In genomic region chr1:193526501-193526900, GRCm38 (mm10) we compare ENCODE assay signal across 27 mouse cellular contexts.
DNase-seq lines count a peak whose midpoint lies in the region; ATAC-seq lines count a peak whose summit lies in the region.
"Had no signal": no experiment of that assay in that cellular context is flagged by ENCODE, and none has a peak within 500 bp of the region (broad histone marks: within the 10 kb centered on the region; RNA-seq: fewer than 3 reads in every experiment).

No protein-coding gene starts in this region.

- no peak for ATAC-seq in embryonic facial prominence, embryonic 15.5 days (ENCODE audit: insufficient number of reproducible peaks, low FRiP score, low TSS enrichment, low read depth)
- ATAC-seq: activated CD4-positive, CD25-positive, alpha-beta regulatory T cell, adult 4 months had no signal

- no peaks in the 10 kb centered on the region for H3K9me3 ChIP-seq in embryonic facial prominence, embryonic 10.5 days
- no peaks in the 10 kb centered on the region for H3K9me3 ChIP-seq in embryonic facial prominence, embryonic 15.5 days (replicated peaks)
- H3K9me3 ChIP-seq: hindbrain, embryonic 10.5 days; hindbrain, embryonic 15.5 days; neural tube, embryonic 15.5 days had no signal

- H3K27ac ChIP-seq in embryonic facial prominence, embryonic 10.5 days (replicated peaks): no peak overlapping the region
- H3K27ac ChIP-seq in embryonic facial prominence, embryonic 15.5 days (replicated peaks): peak overlapping the region; percentile 63
- H3K27ac ChIP-seq: forebrain, embryonic 12.5 days; hindbrain, embryonic 10.5 days; hindbrain, embryonic 15.5 days; layer of hippocampus, adult 2 months; liver, embryonic 14.5 days; neural tube, embryonic 15.5 days had no signal

- peaks cover 9% of the 10 kb centered on the region for H3K4me1 ChIP-seq in embryonic facial prominence, embryonic 10.5 days
- H3K4me1 ChIP-seq in embryonic facial prominence, embryonic 15.5 days: peaks cover 11% of the 10 kb centered on the region; the same call in 1 of the 2 replicates
- H3K4me1 ChIP-seq: forebrain, embryonic 12.5 days; hindbrain, embryonic 15.5 days; neural tube, embryonic 15.5 days had no signal

- H3K4me3 ChIP-seq in embryonic facial prominence, embryonic 10.5 days: no peak overlapping the region
- H3K4me3 ChIP-seq in embryonic facial prominence, embryonic 15.5 days (replicated peaks): no peak overlapping the region
- H3K4me3 ChIP-seq: erythroblast, embryonic 14.5 days; forebrain, embryonic 12.5 days; hindbrain, embryonic 10.5 days; hindbrain, embryonic 15.5 days; layer of hippocampus, adult 2 months; neural tube, embryonic 15.5 days had no signal

- WGBS in embryonic facial prominence, embryonic 10.5 days: 50% methylated on average over 3 of the region's 3 CpGs
- WGBS in embryonic facial prominence, embryonic 15.5 days: 24% methylated on average over 3 of the region's 3 CpGs

- H3K36me3 ChIP-seq in embryonic facial prominence, embryonic 10.5 days (replicated peaks): no peaks in the 10 kb centered on the region
- H3K36me3 ChIP-seq in embryonic facial prominence, embryonic 15.5 days: no peaks in the 10 kb centered on the region
- H3K36me3 ChIP-seq: forebrain, embryonic 12.5 days; hindbrain, embryonic 10.5 days; hindbrain, embryonic 15.5 days; neural tube, embryonic 15.5 days had no signal

- peak; percentile 37 for DNase-seq in retina, postnatal 1 day
- DNase-seq in retina, embryonic 14.5 days (ENCODE audit: low spot score): no peak
- DNase-seq in embryonic facial prominence, embryonic 10.5 days (ENCODE audit: low spot score): peak; percentile 27
- no peak for DNase-seq in lung, adult 18-20 months
- DNase-seq in layer of hippocampus, postnatal 14 days (ENCODE audit: low spot score in 2 of 2): no peak
- no peak for DNase-seq in spleen, adult 18-20 months
- DNase-seq: adrenal gland, adult 2 months; adrenal gland, postnatal 36 days; cerebellum, adult 18-20 months; cerebellum, postnatal 10 days; gastrocnemius, postnatal 10 days; heart, postnatal 14 days; kidney, adult 18-20 months; kidney, postnatal 36 days; liver; lung, embryonic 14.5 days; lung, postnatal 14 days; right cerebral cortex, adult 18-20 months had no signal

- H3K27me3 ChIP-seq in embryonic facial prominence, embryonic 10.5 days (replicated peaks; ENCODE audit: low read depth, poor library complexity, severe bottlenecking): no peaks in the 10 kb centered on the region
- H3K27me3 ChIP-seq in embryonic facial prominence, embryonic 15.5 days: no peaks in the 10 kb centered on the region
- H3K27me3 ChIP-seq: forebrain, embryonic 12.5 days; hindbrain, embryonic 15.5 days; neural tube, embryonic 15.5 days had no signal

- H3K9ac ChIP-seq in embryonic facial prominence, embryonic 15.5 days: no peak overlapping the region
- H3K9ac ChIP-seq: forebrain, embryonic 12.5 days; hindbrain, embryonic 15.5 days; liver, embryonic 14.5 days; lung, embryonic 14.5 days; neural tube, embryonic 15.5 days had no signal

- no peak overlapping the region for H3K4me2 ChIP-seq in embryonic facial prominence, embryonic 15.5 days (replicated peaks)
- H3K4me2 ChIP-seq: forebrain, embryonic 12.5 days; hindbrain, embryonic 15.5 days; lung, embryonic 14.5 days; neural tube, embryonic 15.5 days had no signal

Comparison
In these comparisons a context has a peak if more than half of its experiments do, and no peak if none do; other contexts are left out.
1. DNase-seq: peak in retina, postnatal 1 day (single experiment) and embryonic facial prominence, embryonic 10.5 days (single experiment); none in retina, embryonic 14.5 days (single experiment), lung, adult 18-20 months (0 of 2), layer of hippocampus, postnatal 14 days (0 of 2) and spleen, adult 18-20 months (0 of 2).